Mouse (Mus musculus) erythroid progenitor cell, adult 5-6 weeks (primary cell): ENCODE results near the gene Krtap10-10. TPM values are rescaled to one million over a fixed set of nuclear protein-coding genes. Genes with fewer than 3 reads are reported as not detected.
A peak's percentile ranks its signal among the peaks of the same experiment; 100 is the strongest.

ENCODE experiments used
- ATAC-seq: replicated peaks from 2 replicates; pipeline ENCODE4 v1.8.0; 2016; ENCODE audit warnings: moderate number of reproducible peaks, mild to moderate bottlenecking, moderate TSS enrichment, inconsistent platforms; ENCODE audit not compliant: poor library complexity, low FRiP score, severe bottlenecking
- total RNA-seq, 2 experiments: library from RNA; stranded (forward) in 1 of 2; stranded (reverse) in 1 of 2; fragments of 150-400 nt in 1 of 2; fragments of 186-747, 209-891 nt in 1 of 2; gene quantifications; 2 replicates each; pipeline versions ENCODE4 v1.2.3 to v1.2.4; 2015 to 2017; ENCODE audit warnings: low replicate concordance in 2 of 2

The Krtap10-10 gene
- total RNA-seq, 2 experiments from 2014 or later, result not detected

- 0 out of 2 replicates have a peak, but pooled peaks have one; percentile 33 for ATAC-seq
Observed at GRCm38 (mm10) chr10:77864067-77864761, 28.5 kb downstream of the Krtap10-10 start.

- ATAC-seq, result no peak
Observed at GRCm38 (mm10) chr10:77864762-77865143, 29.0 kb downstream of the Krtap10-10 start.

- no peak for ATAC-seq
Observed at GRCm38 (mm10) chr10:77867546-77867945, 31.8 kb downstream of the Krtap10-10 start.

- no peak for ATAC-seq
Observed at GRCm38 (mm10) chr10:77869651-77870050, 33.9 kb downstream of the Krtap10-10 start.

- ATAC-seq, result no peak
Observed at GRCm38 (mm10) chr10:77878985-77879384, 43.2 kb downstream of the Krtap10-10 start.

- no peak for ATAC-seq
Observed at GRCm38 (mm10) chr10:77880305-77880704, 44.6 kb downstream of the Krtap10-10 start.

- ATAC-seq, result no peak
Observed at GRCm38 (mm10) chr10:77882553-77882952, 46.8 kb downstream of the Krtap10-10 start.

- no peak for ATAC-seq
Observed at GRCm38 (mm10) chr10:77886007-77886747, 50.4 kb downstream of the Krtap10-10 start.

Other genes with a start within 250 kb of the Krtap10-10 start
Only the 30 nearest of the 33 such genes appear.
- gene Ube2g2, start 213.7 kb upstream of the Krtap10-10 start, total RNA-seq (2015; ENCODE audit: low replicate concordance), result 6.8 and 9.6 TPM in 2 replicates
- gene Ube2g2, start 213.7 kb upstream of the Krtap10-10 start, total RNA-seq (2017; ENCODE audit: low replicate concordance), result 10.4 and 11.3 TPM in 2 replicates
- not detected in 2 replicates for gene Tspear, start 149.4 kb upstream of the Krtap10-10 start, total RNA-seq (2015; ENCODE audit: low replicate concordance)
- gene Tspear, start 149.4 kb upstream of the Krtap10-10 start, total RNA-seq (2017; ENCODE audit: low replicate concordance), result not detected in 2 replicates
- gene Gm19402, start 145.2 kb upstream of the Krtap10-10 start, total RNA-seq (2015; ENCODE audit: low replicate concordance), result not detected in 2 replicates
- gene Gm19402, start 145.2 kb upstream of the Krtap10-10 start, total RNA-seq (2017; ENCODE audit: low replicate concordance), result not detected in 2 replicates
- not detected in 2 replicates for gene Gm9508, start 138.7 kb upstream of the Krtap10-10 start, total RNA-seq (2015; ENCODE audit: low replicate concordance)
- not detected in 2 replicates for gene Gm9508, start 138.7 kb upstream of the Krtap10-10 start, total RNA-seq (2017; ENCODE audit: low replicate concordance)
- not detected in 2 replicates for gene Gm10272, start 129.3 kb upstream of the Krtap10-10 start, total RNA-seq (2015; ENCODE audit: low replicate concordance)
- gene Gm10272, start 129.3 kb upstream of the Krtap10-10 start, total RNA-seq (2017; ENCODE audit: low replicate concordance), result not detected in 2 replicates
- not detected in 2 replicates for gene Gm10024, start 124.5 kb upstream of the Krtap10-10 start, total RNA-seq (2015; ENCODE audit: low replicate concordance)
- not detected in 2 replicates for gene Gm10024, start 124.5 kb upstream of the Krtap10-10 start, total RNA-seq (2017; ENCODE audit: low replicate concordance)
- gene Gm10142, start 120.1 kb upstream of the Krtap10-10 start, total RNA-seq (2015; ENCODE audit: low replicate concordance), result not detected in 2 replicates
- not detected in 2 replicates for gene Gm10142, start 120.1 kb upstream of the Krtap10-10 start, total RNA-seq (2017; ENCODE audit: low replicate concordance)
- not detected in 2 replicates for gene Krtap12-1, start 115.3 kb upstream of the Krtap10-10 start, total RNA-seq (2015; ENCODE audit: low replicate concordance)
- gene Krtap12-1, start 115.3 kb upstream of the Krtap10-10 start, total RNA-seq (2017; ENCODE audit: low replicate concordance), result not detected in 2 replicates
- gene Gm10100, start 109.5 kb upstream of the Krtap10-10 start, total RNA-seq (2015; ENCODE audit: low replicate concordance), result not detected in 2 replicates
- not detected in 2 replicates for gene Gm10100, start 109.5 kb upstream of the Krtap10-10 start, total RNA-seq (2017; ENCODE audit: low replicate concordance)
- not detected in 2 replicates for gene Gm18596, start 93.3 kb upstream of the Krtap10-10 start, total RNA-seq (2015; ENCODE audit: low replicate concordance)
- gene Gm18596, start 93.3 kb upstream of the Krtap10-10 start, total RNA-seq (2017; ENCODE audit: low replicate concordance), result not detected in 2 replicates
- gene Gm9736, start 84.6 kb upstream of the Krtap10-10 start, total RNA-seq (2015; ENCODE audit: low replicate concordance), result not detected in 2 replicates
- not detected in 2 replicates for gene Gm9736, start 84.6 kb upstream of the Krtap10-10 start, total RNA-seq (2017; ENCODE audit: low replicate concordance)
- gene Gm3233, start 76.3 kb upstream of the Krtap10-10 start, total RNA-seq (2015; ENCODE audit: low replicate concordance), result not detected in 2 replicates
- gene Gm3233, start 76.3 kb upstream of the Krtap10-10 start, total RNA-seq (2017; ENCODE audit: low replicate concordance), result not detected in 2 replicates
- gene Gm3238, start 64.6 kb upstream of the Krtap10-10 start, total RNA-seq (2015; ENCODE audit: low replicate concordance), result not detected in 2 replicates
- not detected in 2 replicates for gene Gm3238, start 64.6 kb upstream of the Krtap10-10 start, total RNA-seq (2017; ENCODE audit: low replicate concordance)
- not detected in 2 replicates for gene Gm7138, start 59.0 kb upstream of the Krtap10-10 start, total RNA-seq (2015; ENCODE audit: low replicate concordance)
- gene Gm7138, start 59.0 kb upstream of the Krtap10-10 start, total RNA-seq (2017; ENCODE audit: low replicate concordance), result not detected in 2 replicates
- gene Gm3250, start 53.4 kb upstream of the Krtap10-10 start, total RNA-seq (2015; ENCODE audit: low replicate concordance), result not detected in 2 replicates
- gene Gm3250, start 53.4 kb upstream of the Krtap10-10 start, total RNA-seq (2017; ENCODE audit: low replicate concordance), result not detected in 2 replicates
- not detected in 2 replicates for gene Gm7137, start 47.7 kb upstream of the Krtap10-10 start, total RNA-seq (2015; ENCODE audit: low replicate concordance)
- gene Gm7137, start 47.7 kb upstream of the Krtap10-10 start, total RNA-seq (2017; ENCODE audit: low replicate concordance), result not detected in 2 replicates
- not detected in 2 replicates for gene Gm9639, start 40.9 kb upstream of the Krtap10-10 start, total RNA-seq (2015; ENCODE audit: low replicate concordance)
- gene Gm9639, start 40.9 kb upstream of the Krtap10-10 start, total RNA-seq (2017; ENCODE audit: low replicate concordance), result not detected in 2 replicates
- not detected in 2 replicates for gene Gm19668, start 36.8 kb upstream of the Krtap10-10 start, total RNA-seq (2015; ENCODE audit: low replicate concordance)
- not detected in 2 replicates for gene Gm19668, start 36.8 kb upstream of the Krtap10-10 start, total RNA-seq (2017; ENCODE audit: low replicate concordance)
- not detected in 2 replicates for gene Gm9507, start 24.1 kb upstream of the Krtap10-10 start, total RNA-seq (2015; ENCODE audit: low replicate concordance)
- gene Gm9507, start 24.1 kb upstream of the Krtap10-10 start, total RNA-seq (2017; ENCODE audit: low replicate concordance), result not detected in 2 replicates
- not detected in 2 replicates for gene Gm2696, start 21.3 kb upstream of the Krtap10-10 start, total RNA-seq (2015; ENCODE audit: low replicate concordance)
- gene Gm2696, start 21.3 kb upstream of the Krtap10-10 start, total RNA-seq (2017; ENCODE audit: low replicate concordance), result not detected in 2 replicates
- gene Krtap10-4, start 8.9 kb upstream of the Krtap10-10 start, total RNA-seq (2015; ENCODE audit: low replicate concordance), result not detected in 2 replicates
- gene Krtap10-4, start 8.9 kb upstream of the Krtap10-10 start, total RNA-seq (2017; ENCODE audit: low replicate concordance), result not detected in 2 replicates
- not detected in 2 replicates for gene Gm36176, start 10.9 kb downstream of the Krtap10-10 start, total RNA-seq (2015; ENCODE audit: low replicate concordance)
- not detected in 2 replicates for gene Gm36176, start 10.9 kb downstream of the Krtap10-10 start, total RNA-seq (2017; ENCODE audit: low replicate concordance)
- not detected in 2 replicates for gene Gm10318, start 16.9 kb downstream of the Krtap10-10 start, total RNA-seq (2015; ENCODE audit: low replicate concordance)
- gene Gm10318, start 16.9 kb downstream of the Krtap10-10 start, total RNA-seq (2017; ENCODE audit: low replicate concordance), result not detected in 2 replicates
- gene Gm3285, start 26.0 kb downstream of the Krtap10-10 start, total RNA-seq (2015; ENCODE audit: low replicate concordance), result not detected in 2 replicates
- not detected in 2 replicates for gene Gm3285, start 26.0 kb downstream of the Krtap10-10 start, total RNA-seq (2017; ENCODE audit: low replicate concordance)
- not detected in 2 replicates for gene Lrrc3, start 66.6 kb downstream of the Krtap10-10 start, total RNA-seq (2015; ENCODE audit: low replicate concordance)
- gene Lrrc3, start 66.6 kb downstream of the Krtap10-10 start, total RNA-seq (2017; ENCODE audit: low replicate concordance), result not detected in 2 replicates
- gene Trpm2, start 134.6 kb downstream of the Krtap10-10 start, total RNA-seq (2015; ENCODE audit: low replicate concordance), result 0.42 and 1.1 TPM in 2 replicates
- 33.1 and 38.6 TPM in 2 replicates for gene Trpm2, start 134.6 kb downstream of the Krtap10-10 start, total RNA-seq (2017; ENCODE audit: low replicate concordance)
- gene 1810043G02Rik, start 142.6 kb downstream of the Krtap10-10 start, total RNA-seq (2015; ENCODE audit: low replicate concordance), result not detected in 2 replicates
- gene 1810043G02Rik, start 142.6 kb downstream of the Krtap10-10 start, total RNA-seq (2017; ENCODE audit: low replicate concordance), result 0.26 and 3.5 TPM in 2 replicates
- gene Pfkl, start 174.1 kb downstream of the Krtap10-10 start, total RNA-seq (2015; ENCODE audit: low replicate concordance), result 0.42 and 1.8 TPM in 2 replicates
- 9.2 and 9.8 TPM in 2 replicates for gene Pfkl, start 174.1 kb downstream of the Krtap10-10 start, total RNA-seq (2017; ENCODE audit: low replicate concordance)
- not detected in 2 replicates for gene Dnmt3l, start 206.0 kb downstream of the Krtap10-10 start, total RNA-seq (2015; ENCODE audit: low replicate concordance)
- gene Dnmt3l, start 206.0 kb downstream of the Krtap10-10 start, total RNA-seq (2017; ENCODE audit: low replicate concordance), result 1.1 TPM in 1 of 2 replicates, not detected in the other
- not detected in 2 replicates for gene Aire, start 207.7 kb downstream of the Krtap10-10 start, total RNA-seq (2015; ENCODE audit: low replicate concordance)
- gene Aire, start 207.7 kb downstream of the Krtap10-10 start, total RNA-seq (2017; ENCODE audit: low replicate concordance), result not detected in 2 replicates